Mouse (Mus musculus) hindbrain, embryonic 14.5 days (tissue): ENCODE results near the gene Hspb1. TPM values are rescaled to one million over a fixed set of nuclear protein-coding genes. Genes with fewer than 3 reads are reported as not detected.

Experiments used
- ATAC-seq: fragments of 200-750 bp; cut with Nextera tagmentation; 2 replicates; pipeline ENCODE4 v1.8.0; 2017; ENCODE audit warnings: moderate number of reproducible peaks, mild to moderate bottlenecking, moderate TSS enrichment, moderate library complexity; ENCODE audit not compliant: low FRiP score
- DNase-seq: peaks from one replicate; pipeline ENCODE4 v3.0.0-alpha.2; 2015; ENCODE audit warnings: low spot score
- H3K27ac ChIP-seq: fragments of 300-500 bp; sonication (generic); 2 replicates; pipeline ENCODE4 v1.5.1; 2014; ENCODE audit warnings: mild to moderate bottlenecking, moderate library complexity
- H3K27me3 ChIP-seq: fragments of 300-500 bp; sonication (generic); 2 replicates; pipeline ENCODE4 v1.6.1; 2014; ENCODE audit warnings: mild to moderate bottlenecking, low read length, mixed read lengths; ENCODE audit not compliant: control insufficient read depth, insufficient read depth
- H3K36me3 ChIP-seq: fragments of 300-500 bp; sonication (generic); replicated peaks from 2 replicates; pipeline ENCODE4 v1.6.1; 2014; ENCODE audit not compliant: control insufficient read depth, insufficient read depth
- H3K4me1 ChIP-seq: fragments of 300-500 bp; sonication (generic); replicated peaks from 2 replicates; pipeline ENCODE4 v1.6.1; 2014; ENCODE audit warnings: antibody characterized with exemption, low read length, mixed read lengths; ENCODE audit not compliant: control insufficient read depth, insufficient read depth
- H3K4me2 ChIP-seq: fragments of 300-500 bp; sonication (generic); replicated peaks from 2 replicates; pipeline ENCODE4 v1.6.1; 2014; ENCODE audit warnings: mild to moderate bottlenecking, moderate library complexity
- H3K4me3 ChIP-seq: fragments of 300-500 bp; sonication (generic); replicated peaks from 2 replicates; pipeline ENCODE4 v1.5.1; 2014; ENCODE audit warnings: mild to moderate bottlenecking, low read length
- H3K9ac ChIP-seq: fragments of 300-500 bp; sonication (generic); 2 replicates; pipeline ENCODE4 v1.6.1; 2014
- H3K9me3 ChIP-seq: fragments of 300-500 bp; sonication (generic); 2 replicates; pipeline ENCODE4 v1.6.1; 2016; ENCODE audit warnings: low read length; ENCODE audit not compliant: control insufficient read depth
- WGBS: fragments of 180-500 bp; shearing (Covaris S2); extraction: QIAGEN DNeasy Blood & Tissue Kit; methylation state at CpG from one replicate; pipeline ENCODE4 v1.1.7; 2014; 5-methylcytosine and 5-hydroxymethylcytosine counted together
- polyA plus RNA-seq: library from polyadenylated mRNA; unstranded; fragments of >200 nt; fragmentation: Nextera tagmentation; extraction: Ambion mirVana; gene quantifications from 2 replicates; pipeline ENCODE4 v1.2.1, GENCODE M21; 2014

Hspb1 gene
- polyA plus RNA-seq, 1 experiment from 2014 or later, result 10.6 TPM

DNA sequence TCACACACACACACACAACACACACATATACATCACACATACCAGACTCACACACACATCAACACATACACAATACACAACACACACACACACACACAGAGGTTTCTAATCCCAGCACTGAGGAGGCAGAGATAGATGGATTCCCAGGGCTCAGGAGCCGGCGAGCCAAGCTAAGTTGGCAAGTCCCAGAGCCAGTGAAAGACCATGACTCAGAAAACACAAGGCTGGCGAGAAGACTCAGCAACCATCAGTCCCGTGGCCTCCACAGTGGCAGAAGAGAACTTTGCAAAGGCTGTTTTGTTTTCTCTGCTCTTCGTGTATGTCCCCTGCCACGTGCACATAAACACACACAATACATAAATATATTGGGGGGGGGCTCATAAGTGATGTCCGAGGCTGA, 34.0 kb upstream of the Hspb1 start:
- Histone ChIP-seq H3K9me3 (no peaks in the 10 kb centered on the region), H3K27me3 (peaks cover 27% of the 10 kb centered on the region), H3K4me1 (peaks cover 31% of the 10 kb centered on the region), H3K9ac (no peak overlapping the region), H3K4me3 (no peak overlapping the region), H3K27ac (no peak overlapping the region), H3K36me3 (peaks cover 28% of the 10 kb centered on the region), H3K4me2 (no peak overlapping the region)
- ATAC-seq, result no peak
- no peak for DNase-seq
- WGBS, result 50% methylated on average over 7 of the region's 7 CpGs

GRCm38 (mm10) chr5:135855156-135855555, 32.6 kb upstream of the Hspb1 start:
- H3K36me3 ChIP-seq, result peaks cover 28% of the 10 kb centered on the region
- WGBS, result 2% methylated on average over 4 of the region's 4 CpGs
- DNase-seq (peak; percentile 84), ATAC-seq (no peak)
- H3K9me3 ChIP-seq, result no peaks in the 10 kb centered on the region
- peaks cover 23% of the 10 kb centered on the region for H3K4me1 ChIP-seq
- no peak overlapping the region for H3K4me2 ChIP-seq
- H3K9ac ChIP-seq, result no peak overlapping the region
- no peak overlapping the region for H3K27ac ChIP-seq
- peaks cover 27% of the 10 kb centered on the region for H3K27me3 ChIP-seq
- H3K4me3 ChIP-seq, result no peak overlapping the region

GRCm38 (mm10) chr5:135866662-135867061, 21.1 kb upstream of the Hspb1 start:
- whole genome bisulfite sequencing, result 44% methylated on average over 8 of the region's 8 CpGs
- ATAC-seq (no peak), DNase-seq (no peak)
- no peak overlapping the region for H3K4me3 ChIP-seq
- H3K4me2 ChIP-seq, result no peak overlapping the region
- no peaks in the 10 kb centered on the region for H3K9me3 ChIP-seq
- H3K27me3 ChIP-seq, result peaks cover 4% of the 10 kb centered on the region; the same call in 1 of the 2 replicates
- no peak overlapping the region for H3K9ac ChIP-seq
- peaks cover 14% of the 10 kb centered on the region for H3K4me1 ChIP-seq
- peaks cover 15% of the 10 kb centered on the region; the same call in 1 of the 2 replicates for H3K36me3 ChIP-seq
- H3K27ac ChIP-seq, result no peak overlapping the region

DNA sequence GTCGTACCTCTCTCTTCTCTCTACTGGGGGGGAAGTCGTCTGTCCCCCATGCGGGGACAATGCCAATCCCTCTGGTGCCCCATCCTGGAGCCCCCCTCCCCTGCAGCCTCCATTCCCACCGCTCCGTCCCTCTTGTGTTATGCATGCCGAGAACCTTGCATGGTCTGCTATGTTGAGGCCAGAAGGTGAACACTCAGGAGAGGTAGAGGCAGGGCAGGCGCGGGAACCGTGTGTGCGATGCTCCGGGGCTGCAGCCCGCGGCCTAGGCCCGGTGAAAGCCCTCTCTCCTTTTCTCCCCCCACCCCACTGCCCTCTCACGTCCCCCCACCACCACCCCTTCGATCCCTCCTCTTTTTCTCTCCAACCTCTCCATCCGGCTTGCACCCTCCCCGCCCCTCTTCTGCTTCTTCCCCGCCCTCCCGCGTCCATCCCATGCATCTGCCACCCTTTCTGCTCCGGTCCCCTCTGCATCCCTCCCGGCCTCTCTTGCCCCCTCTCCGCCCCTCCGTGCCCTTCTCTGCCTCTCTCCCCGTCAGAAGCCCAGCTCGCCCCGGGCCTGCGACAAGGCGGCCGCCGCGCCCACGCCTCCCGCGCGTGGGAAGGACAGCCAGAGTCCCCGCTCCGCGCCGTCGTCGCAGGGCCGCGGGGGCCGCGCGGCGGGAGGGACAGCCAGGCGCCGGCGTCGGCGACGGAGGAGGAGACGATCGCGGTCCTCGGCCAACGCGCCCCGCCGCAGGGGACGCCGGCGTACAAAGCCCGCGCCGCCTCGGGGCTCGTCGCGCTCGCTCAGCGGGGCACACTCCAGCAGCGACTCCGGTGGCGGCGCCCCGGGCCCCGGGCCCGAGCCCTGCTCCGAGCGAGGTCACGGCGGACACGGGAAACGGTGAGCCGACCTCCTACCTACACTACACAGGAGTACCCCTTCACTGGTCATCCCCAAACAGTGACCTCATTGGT, 19.8 kb upstream of the Hspb1 start:
- Histone ChIP-seq H3K4me3 (peak overlapping the region; percentile 41), H3K9me3 (no peaks in the 10 kb centered on the region), H3K4me2 (peak overlapping the region; percentile 69), H3K9ac (peak overlapping the region; percentile 76), H3K4me1 (peaks cover 14% of the 10 kb centered on the region), H3K27me3 (peaks cover 4% of the 10 kb centered on the region; the same call in 1 of the 2 replicates), H3K36me3 (peaks cover 15% of the 10 kb centered on the region; the same call in 1 of the 2 replicates), H3K27ac (peak overlapping the region; percentile 77)
- ATAC-seq (peak; percentile 58), DNase-seq (no peak)
- under 1% methylated on average over 83 of the region's 89 CpGs for WGBS

GRCm38 (mm10) chr5:135868653-135869052, 19.1 kb upstream of the Hspb1 start:
- peaks cover 19% of the 10 kb centered on the region for H3K36me3 ChIP-seq
- no peaks in the 10 kb centered on the region for H3K9me3 ChIP-seq
- no peak for DNase-seq
- H3K4me1 ChIP-seq, result peaks cover 14% of the 10 kb centered on the region
- WGBS, result under 1% methylated on average over 27 of the region's 27 CpGs
- H3K27ac ChIP-seq, result no peak overlapping the region
- H3K4me3 ChIP-seq, result peak overlapping the region; percentile 41
- H3K27me3 ChIP-seq, result peaks cover 4% of the 10 kb centered on the region; the same call in 1 of the 2 replicates
- ATAC-seq, result 0 out of 2 replicates have a peak, but pooled peaks have one; percentile 7
- peak overlapping the region; percentile 69 for H3K4me2 ChIP-seq
- peak overlapping the region; percentile 76 for H3K9ac ChIP-seq

- H3K4me2 ChIP-seq, result peak overlapping the region; percentile 69; the same call in 1 of the 2 replicates
- H3K27ac ChIP-seq, result no peak overlapping the region
- H3K27me3 ChIP-seq, result peaks cover 4% of the 10 kb centered on the region; the same call in 1 of the 2 replicates
- H3K36me3 ChIP-seq, result peaks cover 23% of the 10 kb centered on the region
- H3K4me1 ChIP-seq, result peaks cover 14% of the 10 kb centered on the region
- WGBS, result 65% methylated on average over 14 of the region's 14 CpGs
- DNase-seq (no peak), ATAC-seq (no peak; the same call in 1 of the 2 replicates)
- H3K9ac ChIP-seq, result no peak overlapping the region
- no peaks in the 10 kb centered on the region for H3K9me3 ChIP-seq
- H3K4me3 ChIP-seq, result no peak overlapping the region
Observed at GRCm38 (mm10) chr5:135869661-135870423, 17.9 kb upstream of the Hspb1 start.

DNA sequence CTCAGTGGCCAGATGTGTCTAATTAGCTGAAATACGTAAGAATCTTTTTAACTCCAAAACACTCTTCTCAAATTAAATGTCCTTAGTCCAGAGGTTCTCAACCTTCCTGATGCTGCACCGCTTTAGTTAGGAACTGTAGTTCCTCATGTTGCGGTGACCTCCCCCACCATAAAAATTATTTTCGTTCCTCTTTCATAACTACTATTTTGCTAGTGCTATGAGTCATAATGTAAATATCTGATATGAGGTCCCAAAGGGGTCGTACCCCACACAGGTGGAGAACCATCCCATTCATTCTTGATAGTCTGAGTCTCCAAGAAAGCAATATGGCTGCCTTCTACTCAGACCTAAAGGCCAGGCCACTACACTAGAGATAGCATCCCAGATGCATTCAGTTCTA, 17.2 kb upstream of the Hspb1 start:
- H3K27me3 ChIP-seq, result peaks cover 4% of the 10 kb centered on the region; the same call in 1 of the 2 replicates
- H3K27ac ChIP-seq, result no peak overlapping the region
- 94% methylated on average over 5 of the region's 5 CpGs for WGBS
- H3K4me2 ChIP-seq, result no peak overlapping the region
- no peak overlapping the region for H3K9ac ChIP-seq
- H3K4me1 ChIP-seq, result peaks cover 14% of the 10 kb centered on the region
- no peak for ATAC-seq
- H3K36me3 ChIP-seq, result peaks cover 18% of the 10 kb centered on the region
- no peak for DNase-seq
- no peak overlapping the region for H3K4me3 ChIP-seq
- no peaks in the 10 kb centered on the region for H3K9me3 ChIP-seq

DNA sequence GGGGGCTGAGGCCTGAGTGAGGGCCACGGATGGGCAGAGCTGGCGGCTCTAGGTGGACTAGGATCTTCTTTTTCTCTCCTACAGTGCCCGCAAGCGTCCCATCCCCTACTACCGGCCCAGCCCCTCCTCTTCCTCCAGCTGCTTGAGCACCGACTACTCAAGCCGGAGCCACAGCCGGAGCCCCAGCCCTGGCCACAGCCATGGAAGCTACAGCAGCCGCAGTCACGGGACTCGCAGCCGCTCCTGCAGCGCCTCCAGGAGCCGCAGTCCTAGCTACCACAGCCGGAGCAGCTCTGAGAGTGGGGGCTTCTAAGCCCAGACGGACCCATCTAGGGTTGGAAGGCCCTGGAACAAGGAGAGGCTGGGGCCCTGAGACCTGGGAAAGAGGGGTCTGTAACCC, 14.7 kb upstream of the Hspb1 start:
- WGBS, result 16% methylated on average over 16 of the region's 16 CpGs
- Histone ChIP-seq H3K4me3 (no peak overlapping the region), H3K4me1 (peaks cover 17% of the 10 kb centered on the region), H3K9ac (no peak overlapping the region), H3K36me3 (peaks cover 18% of the 10 kb centered on the region), H3K9me3 (no peaks in the 10 kb centered on the region), H3K4me2 (no peak overlapping the region), H3K27ac (no peak overlapping the region), H3K27me3 (peaks cover 4% of the 10 kb centered on the region; the same call in 1 of the 2 replicates)
- no peak for DNase-seq
- no peak for ATAC-seq

GRCm38 (mm10) chr5:135873753-135874152, 14.0 kb upstream of the Hspb1 start:
- Histone ChIP-seq H3K4me3 (no peak overlapping the region), H3K4me2 (no peak overlapping the region), H3K9ac (no peak overlapping the region), H3K36me3 (peaks cover 18% of the 10 kb centered on the region), H3K27ac (no peak overlapping the region), H3K4me1 (peaks cover 10% of the 10 kb centered on the region; the same call in 1 of the 2 replicates), H3K9me3 (no peaks in the 10 kb centered on the region), H3K27me3 (peaks cover 1% of the 10 kb centered on the region; the same call in 1 of the 2 replicates)
- DNase-seq (no peak), ATAC-seq (no peak)
- 67% methylated on average over 9 of the region's 9 CpGs for WGBS
